Mouse (Mus musculus): ENCODE data around the gene Ddx47. TPM values are rescaled to one million over a fixed set of nuclear protein-coding genes. Genes with fewer than 3 reads are reported as not detected.

The Ddx47 gene
- polyA plus RNA-seq, 1 experiment = 96.2 TPM

DNA sequence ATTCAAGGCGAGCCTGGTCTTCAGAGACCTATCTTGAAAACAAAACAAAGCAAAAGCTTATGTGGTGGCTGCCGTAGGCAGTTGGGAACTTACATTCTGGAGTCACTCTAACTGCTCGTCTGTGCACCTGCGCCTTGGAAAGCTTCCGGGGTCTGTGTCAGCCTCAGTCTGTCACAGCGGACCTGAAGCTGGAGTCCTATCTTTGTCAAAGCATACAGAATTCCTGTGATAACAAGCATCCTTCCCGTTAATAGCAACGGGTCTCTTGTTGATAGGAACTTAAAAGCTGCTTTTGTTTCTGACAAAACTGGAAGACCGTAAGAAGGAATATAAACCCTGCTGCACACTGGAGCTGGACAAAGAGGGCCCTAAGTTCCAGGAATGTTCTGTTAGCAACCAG is 23.0 kb upstream of the Ddx47 start:
- DNase-seq = no peak
- Histone ChIP-seq H3K27ac (ENCODE audit: control insufficient read depth, insufficient read depth, low read length) (no peak overlapping the region), H3K27me3 (ENCODE audit: control insufficient read depth, insufficient read depth, low read length) (no peaks in the 10 kb centered on the region), H3K4me3 (ENCODE audit: control insufficient read depth, insufficient read depth, low read length) (no peak overlapping the region), H3K36me3 (ENCODE audit: control insufficient read depth, insufficient read depth, low read length) (no peaks in the 10 kb centered on the region), H3K4me1 (replicated peaks; ENCODE audit: control insufficient read depth, insufficient read depth, low read length) (peaks cover 7% of the 10 kb centered on the region)
- TF ChIP-seq CTCF (IDR thresholded peaks at IDR 0.05; ENCODE audit: borderline replicate concordance, control insufficient read depth, extremely low read depth, insufficient read depth, low read length, poor library complexity) = no peak
- TF ChIP-seq POLR2A (IDR thresholded peaks at IDR 0.05; ENCODE audit: control insufficient read depth, extremely low read depth, insufficient read depth, low read length, poor library complexity) = no peak
- WGBS = 88% methylated on average over 9 of the region's 9 CpGs

DNA sequence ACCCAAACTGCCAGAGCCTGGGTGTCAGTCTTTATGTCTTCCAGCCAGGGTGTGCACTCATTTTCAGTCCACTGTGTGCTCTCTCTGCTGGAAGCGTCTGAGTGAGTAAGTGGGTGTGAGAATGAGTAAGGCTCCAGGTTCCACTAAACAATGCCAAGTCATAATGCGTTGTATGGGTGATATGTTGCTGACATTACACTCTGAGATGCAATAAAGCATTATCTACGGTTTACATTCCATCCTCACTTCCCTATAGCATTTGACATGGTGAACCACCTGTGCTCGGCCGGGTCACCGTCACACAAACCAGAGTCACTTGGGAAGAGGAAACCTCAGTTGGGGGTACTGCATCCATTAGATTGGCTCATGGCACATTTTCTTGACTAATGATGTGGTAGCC is 20.7 kb upstream of the Ddx47 start:
- H3K36me3 ChIP-seq (ENCODE audit: control insufficient read depth, insufficient read depth, low read length) = no peaks in the 10 kb centered on the region
- 97% methylated on average over 6 of the region's 6 CpGs for WGBS
- H3K27me3 ChIP-seq (ENCODE audit: control insufficient read depth, insufficient read depth, low read length) = no peaks in the 10 kb centered on the region
- no peak overlapping the region for H3K27ac ChIP-seq (ENCODE audit: control insufficient read depth, insufficient read depth, low read length)
- H3K4me1 ChIP-seq (replicated peaks; ENCODE audit: control insufficient read depth, insufficient read depth, low read length) = no peaks in the 10 kb centered on the region
- H3K4me3 ChIP-seq (ENCODE audit: control insufficient read depth, insufficient read depth, low read length) = no peak overlapping the region
- no peak for TF ChIP-seq CTCF (IDR thresholded peaks at IDR 0.05; ENCODE audit: borderline replicate concordance, control insufficient read depth, extremely low read depth, insufficient read depth, low read length, poor library complexity)
- no peak for DNase-seq

DNA sequence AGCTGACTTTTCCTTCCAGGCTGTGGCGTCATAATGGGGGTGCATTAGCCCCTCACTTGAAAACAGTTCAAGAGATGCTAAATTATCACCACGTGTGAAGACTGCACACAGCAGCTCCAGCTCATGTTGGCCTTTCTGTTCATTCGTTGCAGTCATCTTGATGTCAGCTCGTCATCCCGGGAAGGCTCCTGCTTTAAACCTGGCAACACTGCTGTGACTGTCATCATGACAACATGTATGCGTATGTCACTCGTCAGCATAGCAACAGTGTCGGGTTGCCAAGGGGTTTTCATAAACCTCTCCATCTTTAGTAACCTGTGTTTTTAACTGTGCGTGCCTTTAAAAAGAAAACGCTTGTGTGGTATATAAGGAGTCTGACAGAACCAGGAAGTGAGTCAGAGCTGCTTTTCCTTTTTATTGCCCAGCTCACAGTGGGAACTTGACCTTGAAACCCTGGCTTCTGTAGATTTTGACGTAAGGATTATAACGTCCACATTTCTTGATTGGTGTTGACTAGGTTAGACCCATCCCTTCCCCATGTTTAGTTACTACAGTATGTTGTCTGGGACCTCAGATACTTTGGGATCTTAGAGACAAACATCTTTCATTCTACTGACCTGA is 17.3 kb upstream of the Ddx47 start:
- Histone ChIP-seq H3K4me3 (ENCODE audit: control insufficient read depth, insufficient read depth, low read length) (no peak overlapping the region), H3K4me1 (replicated peaks; ENCODE audit: control insufficient read depth, insufficient read depth, low read length) (no peaks in the 10 kb centered on the region), H3K36me3 (ENCODE audit: control insufficient read depth, insufficient read depth, low read length) (no peaks in the 10 kb centered on the region), H3K27ac (ENCODE audit: control insufficient read depth, insufficient read depth, low read length) (no peak overlapping the region), H3K27me3 (ENCODE audit: control insufficient read depth, insufficient read depth, low read length) (no peaks in the 10 kb centered on the region)
- 60% methylated on average over 12 of the region's 12 CpGs for WGBS
- no peak for DNase-seq
- TF ChIP-seq CTCF (IDR thresholded peaks at IDR 0.05; ENCODE audit: borderline replicate concordance, control insufficient read depth, extremely low read depth, insufficient read depth, low read length, poor library complexity) (no peak), POLR2A (IDR thresholded peaks at IDR 0.05; ENCODE audit: control insufficient read depth, extremely low read depth, insufficient read depth, low read length, poor library complexity) (no peak)

DNA sequence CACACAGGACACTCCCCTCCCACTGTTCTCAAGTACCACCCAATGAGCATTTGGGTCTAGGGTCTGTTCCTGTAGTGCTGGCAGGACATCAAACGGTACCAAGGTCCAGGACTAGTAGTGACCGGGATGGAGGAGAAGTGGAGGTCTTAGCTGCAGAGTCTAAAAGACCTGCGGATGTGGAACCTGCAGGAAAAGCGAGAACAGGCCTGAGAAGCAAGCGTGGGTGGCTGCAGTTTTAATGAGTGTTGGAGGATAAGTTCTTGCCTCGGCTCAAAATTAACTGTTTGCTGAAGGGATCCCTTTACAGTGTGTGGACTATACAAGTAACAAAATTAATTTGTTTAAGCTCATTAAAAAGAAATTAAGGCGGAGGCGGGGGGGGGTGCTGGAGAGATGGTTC is 16.4 kb upstream of the Ddx47 start:
- Histone ChIP-seq H3K27ac (ENCODE audit: control insufficient read depth, insufficient read depth, low read length) (no peak overlapping the region), H3K27me3 (ENCODE audit: control insufficient read depth, insufficient read depth, low read length) (no peaks in the 10 kb centered on the region), H3K4me3 (ENCODE audit: control insufficient read depth, insufficient read depth, low read length) (no peak overlapping the region), H3K36me3 (ENCODE audit: control insufficient read depth, insufficient read depth, low read length) (no peaks in the 10 kb centered on the region), H3K4me1 (replicated peaks; ENCODE audit: control insufficient read depth, insufficient read depth, low read length) (no peaks in the 10 kb centered on the region)
- TF ChIP-seq POLR2A (IDR thresholded peaks at IDR 0.05; ENCODE audit: control insufficient read depth, extremely low read depth, insufficient read depth, low read length, poor library complexity) (no peak), CTCF (IDR thresholded peaks at IDR 0.05; ENCODE audit: borderline replicate concordance, control insufficient read depth, extremely low read depth, insufficient read depth, low read length, poor library complexity) (no peak)
- no peak for DNase-seq
- 97% methylated on average over 8 of the region's 8 CpGs for WGBS

DNA sequence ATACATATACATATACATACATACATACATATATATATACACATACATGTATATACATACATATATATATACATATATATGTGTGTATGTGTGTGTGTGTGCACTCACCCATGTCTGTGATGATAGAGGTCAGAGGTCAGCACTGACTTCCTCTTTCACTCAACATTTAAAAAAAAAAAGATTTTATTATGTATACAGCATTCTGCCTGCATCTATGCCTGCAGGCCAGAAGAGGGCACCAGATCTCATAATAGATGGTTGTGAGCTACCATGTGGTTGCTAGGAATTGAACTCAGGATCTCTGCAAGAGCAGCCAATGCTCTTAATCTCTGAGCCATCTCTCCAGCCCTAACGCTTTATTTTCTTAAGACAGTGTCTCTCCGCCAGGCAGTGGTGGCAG is 14.5 kb upstream of the Ddx47 start:
- H3K36me3 ChIP-seq (ENCODE audit: control insufficient read depth, insufficient read depth, low read length) = no peaks in the 10 kb centered on the region
- 98% methylated on average over 2 of the region's 2 CpGs for WGBS
- no peaks in the 10 kb centered on the region for H3K27me3 ChIP-seq (ENCODE audit: control insufficient read depth, insufficient read depth, low read length)

DNA sequence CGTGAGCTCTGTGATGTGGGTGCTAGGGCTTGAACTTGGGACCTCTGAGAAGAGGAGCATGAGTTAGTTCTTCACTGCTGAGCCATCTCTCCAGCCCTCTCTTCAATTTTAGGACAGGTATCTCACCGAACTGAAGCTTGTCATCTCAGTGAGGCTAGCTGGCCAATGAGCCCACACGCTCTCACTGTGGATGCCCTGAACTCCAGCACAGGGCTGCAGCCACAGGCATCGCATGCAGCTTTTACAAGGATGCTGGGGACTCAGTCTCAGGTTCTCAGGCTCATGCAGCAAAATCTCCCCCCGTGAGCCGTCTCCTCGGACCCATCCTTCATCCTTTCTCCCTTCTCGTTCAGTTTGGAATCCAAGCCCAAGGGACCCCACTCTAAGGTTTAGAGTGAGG is 13.3 kb upstream of the Ddx47 start:
- no peak overlapping the region for H3K4me3 ChIP-seq (ENCODE audit: control insufficient read depth, insufficient read depth, low read length)
- no peak for TF ChIP-seq POLR2A (IDR thresholded peaks at IDR 0.05; ENCODE audit: control insufficient read depth, extremely low read depth, insufficient read depth, low read length, poor library complexity)
- TF ChIP-seq CTCF (IDR thresholded peaks at IDR 0.05; ENCODE audit: borderline replicate concordance, control insufficient read depth, extremely low read depth, insufficient read depth, low read length, poor library complexity) = no peak
- H3K27me3 ChIP-seq (ENCODE audit: control insufficient read depth, insufficient read depth, low read length) = no peaks in the 10 kb centered on the region
- H3K27ac ChIP-seq (ENCODE audit: control insufficient read depth, insufficient read depth, low read length) = no peak overlapping the region
- H3K4me1 ChIP-seq (replicated peaks; ENCODE audit: control insufficient read depth, insufficient read depth, low read length) = no peaks in the 10 kb centered on the region
- DNase-seq = no peak
- WGBS = 94% methylated on average over 8 of the region's 8 CpGs
- H3K36me3 ChIP-seq (ENCODE audit: control insufficient read depth, insufficient read depth, low read length) = no peaks in the 10 kb centered on the region

More for the DNA sequence above, 14.5 kb upstream of the Ddx47 start:
- Histone ChIP-seq H3K4me3 (ENCODE audit: control insufficient read depth, insufficient read depth, low read length) (no peak overlapping the region), H3K27ac (ENCODE audit: control insufficient read depth, insufficient read depth, low read length) (no peak overlapping the region), H3K4me1 (replicated peaks; ENCODE audit: control insufficient read depth, insufficient read depth, low read length) (no peaks in the 10 kb centered on the region)
- peak; percentile 23 for DNase-seq
- TF ChIP-seq CTCF (IDR thresholded peaks at IDR 0.05; ENCODE audit: borderline replicate concordance, control insufficient read depth, extremely low read depth, insufficient read depth, low read length, poor library complexity) (no peak), POLR2A (IDR thresholded peaks at IDR 0.05; ENCODE audit: control insufficient read depth, extremely low read depth, insufficient read depth, low read length, poor library complexity) (no peak)

DNA sequence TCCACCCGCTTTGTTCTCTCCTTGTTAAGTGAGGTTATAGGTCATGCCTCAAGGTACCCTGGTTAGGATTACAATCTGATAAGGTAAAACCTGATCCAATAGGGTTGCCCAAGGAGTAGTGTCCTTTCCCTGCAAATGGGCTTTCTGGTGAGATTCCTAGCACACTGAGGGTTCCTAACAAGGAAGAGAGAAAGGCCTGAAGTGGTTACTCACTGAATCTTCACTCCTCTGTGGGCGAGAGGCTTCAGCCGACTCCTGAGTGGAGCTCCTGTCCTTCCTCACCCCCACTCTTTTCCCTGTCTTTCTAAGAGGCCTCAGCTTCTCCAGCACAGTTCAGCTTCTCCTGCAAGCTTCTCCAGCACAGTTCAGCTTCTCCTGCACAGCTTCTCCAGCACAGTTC is 12.6 kb upstream of the Ddx47 start:
- no peak for TF ChIP-seq POLR2A (IDR thresholded peaks at IDR 0.05; ENCODE audit: control insufficient read depth, extremely low read depth, insufficient read depth, low read length, poor library complexity)
- no peak for TF ChIP-seq CTCF (IDR thresholded peaks at IDR 0.05; ENCODE audit: borderline replicate concordance, control insufficient read depth, extremely low read depth, insufficient read depth, low read length, poor library complexity)
- Histone ChIP-seq H3K4me3 (ENCODE audit: control insufficient read depth, insufficient read depth, low read length) (no peak overlapping the region), H3K27ac (ENCODE audit: control insufficient read depth, insufficient read depth, low read length) (no peak overlapping the region), H3K36me3 (ENCODE audit: control insufficient read depth, insufficient read depth, low read length) (no peaks in the 10 kb centered on the region), H3K4me1 (replicated peaks; ENCODE audit: control insufficient read depth, insufficient read depth, low read length) (no peaks in the 10 kb centered on the region), H3K27me3 (ENCODE audit: control insufficient read depth, insufficient read depth, low read length) (no peaks in the 10 kb centered on the region)
- no peak for DNase-seq
- 96% methylated on average over 3 of the region's 3 CpGs for WGBS

Data from thymus, adult 2 months (tissue).